Mouse (Mus musculus) Patski (cell line): ENCODE measurements around the gene Hoxa2. TPM values are rescaled to one million over a fixed set of nuclear protein-coding genes. Genes with fewer than 3 reads are reported as not detected.

ENCODE experiments used
- ATAC-seq: fragments of 100-300 bp; one replicate; pipeline ENCODE4 v1.8.0; 2021
- CTCF ChIA-PET: fragments of 350-600 bp; sonication (Branson Sonifier 250); formaldehyde crosslinking; loops from one replicate; lab custom pipeline; 2022; ENCODE audit warnings: inconsistent platforms; lab: Charles Lee
- POLR2A ChIA-PET: fragments of 350-600 bp; sonication (Branson Sonifier 250); formaldehyde crosslinking; loops from one replicate; lab custom pipeline; 2022; ENCODE audit warnings: antibody characterized with exemption, inconsistent platforms; lab: Charles Lee
- DNase-seq: peaks from one replicate; pipeline ENCODE4 v3.0.0-alpha.2; 2011; ENCODE audit warnings: low read depth, low spot score
- H3K27me3 ChIP-seq: fragments of 371-371 bp; one replicate; pipeline ENCODE4 v1.5.1; 2021
- CTCF ChIP-seq: fragments of 100-300 bp; IDR thresholded peaks from one replicate; pipeline ENCODE4 v1.5.1; 2021
- in situ Hi-C: fragments of 300-500 bp; cut with MboI; formaldehyde crosslinking; loops from 3 replicates; pipeline ENCODE4 v1.11.1; 2018; ENCODE audit warnings: low pct_unique_long_range_greater_than_20kb, mixed read lengths
- polyA plus RNA-seq: library from polyadenylated mRNA; unstranded; gene quantifications from one replicate; pipeline ENCODE4 v1.2.3, GENCODE M21; 2021

Gene Hoxa2
- polyA plus RNA-seq, 1 experiment from 2014 or later, result 2.8 TPM

DNA sequence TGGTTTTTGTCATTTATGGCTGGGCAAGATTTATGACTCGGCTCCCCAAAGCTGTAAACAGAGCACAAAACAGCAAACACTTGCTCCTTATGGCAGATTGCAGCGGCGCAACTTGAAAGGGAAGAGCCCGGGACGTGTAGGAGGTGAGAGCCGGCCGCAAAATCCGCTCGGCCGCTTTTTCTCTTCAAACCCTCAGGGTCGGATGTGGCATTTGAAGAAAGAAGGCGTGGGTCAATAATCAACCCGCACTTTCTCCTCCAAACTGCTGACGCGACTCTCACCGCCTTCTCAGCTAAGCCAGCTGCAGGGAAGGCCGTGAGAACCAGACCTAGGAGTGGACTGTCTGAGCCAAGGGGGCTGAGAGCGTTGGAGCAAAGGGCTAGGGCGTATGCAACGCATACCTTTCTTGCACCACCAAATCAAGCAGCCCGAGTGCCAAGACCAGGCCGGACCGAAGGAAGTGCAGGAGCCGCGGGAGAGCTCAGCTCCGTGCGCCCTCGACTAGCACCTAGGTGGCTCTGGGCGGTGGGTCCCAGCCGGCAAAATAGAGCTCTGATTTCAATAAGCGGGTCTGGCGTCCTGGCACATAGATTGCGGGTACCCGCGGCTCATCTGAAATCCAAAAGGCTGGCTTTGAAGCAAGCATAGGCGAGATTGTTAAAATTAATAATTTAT is 12.6 kb upstream of the Hoxa2 start, which contains the start of gene 5730596B20Rik:
5730596B20Rik (plus strand) TSS at position 438 of the 675 bp plus-strand sequence.
- in situ Hi-C loops, result loop anchor here (10.0 kb wide), 1 partner anchor 48 kb away; the partner anchor contains the start of gene Hoxa7
- H3K27me3 ChIP-seq, result no peaks in the 10 kb centered on the region
- ChIA-PET CTCF (interaction anchor here (0.8 to 1.8 kb wide), 11 partner anchors 15 to 69 kb away, joined by 3 to 6 read pairs (median 4); partner anchors contain the start of genes Hoxa11, Hoxa5 and Hoxa9), POLR2A (interaction anchor here (0.7 to 16.4 kb wide), 6 partner anchors 12 to 69 kb away, joined by 3 to 378 read pairs (median 5); partner anchors contain the start of genes Gm28308, Hoxa1, Hoxa10 and Hoxa11)
- DNase-seq (peak; percentile 80), ATAC-seq (peak; percentile 62)
- no peak for TF ChIP-seq CTCF

DNA sequence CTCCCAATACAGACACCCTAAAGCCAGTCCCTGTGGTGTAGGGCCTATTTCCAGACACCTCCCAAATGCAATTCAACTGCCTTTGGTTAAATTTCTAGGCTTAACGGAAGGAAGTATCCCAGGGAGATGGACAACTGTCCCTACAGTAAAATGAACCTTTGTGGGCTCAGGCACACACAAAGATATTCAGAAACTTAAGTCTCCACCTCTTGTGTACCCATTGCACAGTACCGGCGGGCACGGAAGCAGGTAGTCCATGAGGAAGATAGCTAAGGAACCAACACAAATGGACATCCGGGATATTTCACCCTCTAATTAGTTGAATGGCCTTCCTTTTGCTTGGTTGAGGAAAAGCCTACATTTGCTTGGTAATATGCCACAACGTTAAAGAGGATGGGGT is 11.8 kb upstream of the Hoxa2 start:
- no peak for ATAC-seq
- ChIA-PET CTCF (interaction anchor here (1.2 to 1.8 kb wide), 4 partner anchors 14 to 47 kb away, joined by 3 to 6 read pairs (median 5); partner anchors contain the start of gene Hoxa5), POLR2A (interaction anchor here (0.7 to 16.4 kb wide), 4 partner anchors 13 to 70 kb away, joined by 3 to 378 read pairs (median 8); partner anchors contain the start of genes Gm28308, Hoxa10, Hoxa11 and Hoxa3)
- no peak for DNase-seq
- no peaks in the 10 kb centered on the region for H3K27me3 ChIP-seq
- in situ Hi-C loops, result loop anchor here (10.0 kb wide), 1 partner anchor 48 kb away; the partner anchor contains the start of gene Hoxa7
- no peak for TF ChIP-seq CTCF

DNA sequence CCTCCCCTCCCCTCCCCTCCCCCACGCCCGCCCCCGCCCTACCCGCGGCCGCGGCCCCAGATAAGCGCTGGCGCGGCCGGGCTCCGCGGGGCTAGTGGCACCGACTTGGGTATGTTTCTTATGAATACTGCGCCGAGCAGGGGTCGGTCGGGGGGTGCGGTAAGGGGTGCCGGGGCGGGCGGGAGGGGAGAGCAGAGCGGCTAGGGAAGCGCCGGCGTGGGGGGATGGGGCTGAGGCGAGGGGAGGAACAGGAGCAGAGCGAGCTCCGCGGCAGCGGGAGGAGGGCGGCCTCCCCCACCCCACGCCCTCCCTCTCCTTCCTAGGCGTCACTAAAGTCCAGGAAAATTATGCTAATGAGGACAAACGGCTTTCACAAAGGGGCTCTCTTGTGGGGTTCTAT is 11.2 kb upstream of the Hoxa2 start:
- H3K27me3 ChIP-seq, result no peaks in the 10 kb centered on the region
- no peak for TF ChIP-seq CTCF
- POLR2A ChIA-PET, result interaction anchor here (1.3 to 16.4 kb wide), 3 partner anchors 13 to 49 kb away, joined by 3 to 378 read pairs (median 6); partner anchors contain the start of genes Gm28308, Hoxa10, Hoxa3 and Hoxa6
- CTCF ChIA-PET, result interaction anchor here (1.1 to 2.2 kb wide), 4 partner anchors 9 to 59 kb away, joined by 3 to 6 read pairs (median 4); partner anchors contain the start of gene Hoxa5
- ATAC-seq, result no peak
- no peak for DNase-seq
- in situ Hi-C loops, result loop anchor here (10.0 kb wide), 1 partner anchor 49 kb away; the partner anchor contains the start of gene Hoxa7

DNA sequence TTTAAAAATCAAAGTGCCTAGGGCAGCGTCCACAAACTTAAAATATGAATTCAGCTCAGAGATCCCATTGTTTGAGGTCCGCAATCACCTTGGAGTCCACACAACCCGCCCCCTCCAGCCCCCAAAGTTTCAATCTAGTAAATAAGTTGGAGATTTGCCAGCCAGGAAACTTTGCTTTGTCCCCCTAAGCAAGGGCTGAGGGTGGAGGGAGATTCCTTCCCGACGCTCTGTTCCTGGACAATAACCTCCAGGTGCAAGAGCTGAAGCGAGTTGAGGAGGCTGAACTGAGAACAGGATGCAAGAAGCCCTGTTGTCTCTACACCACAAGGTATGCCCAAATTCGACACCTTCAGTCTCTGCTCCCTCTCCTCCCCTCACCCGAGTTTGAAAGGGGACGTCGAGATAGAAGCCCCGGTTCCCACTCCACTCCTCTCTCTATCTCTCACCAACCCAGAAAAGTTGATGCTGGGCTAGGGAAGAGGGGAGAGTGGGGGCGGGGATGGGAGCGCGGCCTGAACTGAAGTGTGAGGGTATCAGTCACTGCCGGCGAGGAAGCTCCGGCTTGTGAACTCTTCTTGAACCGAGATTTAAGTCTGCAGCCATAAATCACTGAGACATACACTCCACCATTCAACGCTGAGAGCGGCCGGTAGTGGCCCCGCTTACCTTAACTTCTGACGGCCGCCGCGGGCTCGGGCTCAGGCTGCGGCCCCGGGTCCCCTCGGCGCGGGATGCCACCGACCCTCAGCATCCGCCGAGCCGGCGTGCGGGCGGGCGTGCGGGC is 10.5 kb upstream of the Hoxa2 start:
- DNase-seq (no peak), ATAC-seq (no peak)
- ChIA-PET CTCF (interaction anchor here (1.1 to 2.2 kb wide), 4 partner anchors 10 to 174 kb away, joined by 3 to 5 read pairs (median 4); partner anchors contain the start of genes Gm28308 and Hoxa3), POLR2A (interaction anchor here (1.4 to 16.4 kb wide), 3 partner anchors 8 to 49 kb away, joined by 4 to 378 read pairs (median 6); partner anchors contain the start of genes Gm28308, Hoxa10, Hoxa3 and Hoxa6)
- in situ Hi-C loops, result loop anchor here (10.0 kb wide), 1 partner anchor 50 kb away; the partner anchor contains the start of gene Hoxa7
- H3K27me3 ChIP-seq, result no peaks in the 10 kb centered on the region
- TF ChIP-seq CTCF, result no peak

DNA sequence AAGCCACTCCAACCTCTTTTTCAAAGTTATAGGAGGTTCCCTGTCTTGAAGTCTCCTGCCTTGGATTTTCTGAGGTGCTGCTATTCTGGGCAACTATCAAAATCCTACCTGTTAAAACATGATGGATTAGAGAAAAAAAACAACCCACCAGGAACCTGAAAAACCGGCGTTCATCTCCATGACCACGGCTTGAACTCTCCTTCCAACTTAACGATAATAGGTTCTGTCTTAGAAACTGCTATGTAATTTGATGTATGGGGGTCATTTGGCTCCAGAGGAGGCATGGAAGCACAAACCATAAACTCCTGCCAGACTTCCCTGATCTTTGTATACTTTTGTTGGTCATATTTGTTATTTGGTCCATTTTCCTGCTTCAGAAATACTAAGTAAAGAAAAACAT is 9.0 kb upstream of the Hoxa2 start:
- POLR2A ChIA-PET, result interaction anchor here (2.0 to 16.4 kb wide), 3 partner anchors 12 to 72 kb away, joined by 6 to 378 read pairs (median 8); partner anchors contain the start of genes Gm28308, Hoxa10, Hoxa11 and Hoxa3
- DNase-seq (no peak), ATAC-seq (no peak)
- in situ Hi-C loops, result loop anchor here (10.0 kb wide), 1 partner anchor 51 kb away; the partner anchor contains the start of gene Hoxa7
- CTCF ChIA-PET, result interaction anchor here (1.7 kb wide), 1 partner anchor 40 kb away, joined by 5 read pairs; the partner anchor contains the start of genes Gm28308 and Hoxa3
- H3K27me3 ChIP-seq, result no peaks in the 10 kb centered on the region
- TF ChIP-seq CTCF, result no peak

DNA sequence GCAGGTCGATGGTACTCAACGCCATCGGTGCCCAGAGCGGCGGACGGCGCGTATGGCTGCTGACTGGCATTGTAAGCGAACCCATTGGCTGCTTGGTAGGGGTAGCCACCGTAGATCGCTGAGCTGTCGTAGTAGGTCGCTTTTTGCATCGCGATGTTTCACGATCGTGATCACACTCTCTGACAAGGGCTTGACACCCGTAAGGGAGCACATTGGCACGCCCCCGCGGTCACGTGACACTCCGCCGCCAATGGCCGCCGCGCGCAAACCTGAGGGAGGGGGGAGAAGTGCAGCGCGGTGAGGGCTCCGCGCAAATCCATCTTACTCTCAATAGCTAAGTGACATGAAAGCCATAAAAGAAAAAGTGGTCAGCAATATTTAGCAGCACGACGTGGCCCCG is 7.9 kb upstream of the Hoxa2 start:
- in situ Hi-C loops, result loop anchor here (10.0 kb wide), 1 partner anchor 52 kb away; the partner anchor contains the start of gene Hoxa7
- POLR2A ChIA-PET, result interaction anchor here (0.8 to 16.4 kb wide), 5 partner anchors 11 to 73 kb away, joined by 3 to 378 read pairs (median 8); partner anchors contain the start of genes Gm28308, Hoxa10, Hoxa11 and Hoxa3
- no peaks in the 10 kb centered on the region for H3K27me3 ChIP-seq
- TF ChIP-seq CTCF, result no peak
- CTCF ChIA-PET, result interaction anchor here (1.1 to 1.8 kb wide), 2 partner anchors 9 to 11 kb away, joined by 4 to 6 read pairs; no protein-coding TSS in a partner anchor
- DNase-seq (no peak), ATAC-seq (peak; percentile 49)

DNA sequence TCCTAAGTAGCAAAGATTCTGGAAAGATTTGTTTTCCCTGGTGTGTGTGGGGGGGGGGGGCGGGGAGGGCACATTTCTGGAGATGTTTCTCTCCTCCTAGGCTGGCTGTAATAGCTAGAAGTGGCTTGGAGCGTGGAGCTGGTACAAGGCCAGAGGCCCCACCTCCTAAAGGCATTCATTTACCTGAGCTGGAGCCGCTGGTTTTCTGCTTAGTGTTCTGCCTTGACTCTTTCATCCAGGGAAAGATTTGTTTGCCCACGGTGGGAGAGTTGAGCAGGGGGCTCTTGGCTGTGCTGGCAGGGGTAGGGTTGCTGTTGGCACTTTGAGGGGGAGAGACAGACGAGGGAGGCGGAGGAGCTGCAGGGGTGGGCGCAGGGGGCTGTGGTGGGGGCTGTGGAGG is 7.3 kb upstream of the Hoxa2 start:
- TF ChIP-seq CTCF, result no peak
- POLR2A ChIA-PET, result interaction anchor here (1.4 to 16.4 kb wide), 4 partner anchors 10 to 73 kb away, joined by 7 to 378 read pairs (median 12); partner anchors contain the start of genes Gm28308, Hoxa10, Hoxa11 and Hoxa3
- H3K27me3 ChIP-seq, result no peaks in the 10 kb centered on the region
- ATAC-seq (no peak), DNase-seq (no peak)
- in situ Hi-C loops, result loop anchor here (10.0 kb wide), 1 partner anchor 53 kb away; the partner anchor contains the start of gene Hoxa7
- CTCF ChIA-PET, result interaction anchor here (1.1 to 1.8 kb wide), 2 partner anchors 9 to 10 kb away, joined by 4 to 6 read pairs; no protein-coding TSS in a partner anchor

DNA sequence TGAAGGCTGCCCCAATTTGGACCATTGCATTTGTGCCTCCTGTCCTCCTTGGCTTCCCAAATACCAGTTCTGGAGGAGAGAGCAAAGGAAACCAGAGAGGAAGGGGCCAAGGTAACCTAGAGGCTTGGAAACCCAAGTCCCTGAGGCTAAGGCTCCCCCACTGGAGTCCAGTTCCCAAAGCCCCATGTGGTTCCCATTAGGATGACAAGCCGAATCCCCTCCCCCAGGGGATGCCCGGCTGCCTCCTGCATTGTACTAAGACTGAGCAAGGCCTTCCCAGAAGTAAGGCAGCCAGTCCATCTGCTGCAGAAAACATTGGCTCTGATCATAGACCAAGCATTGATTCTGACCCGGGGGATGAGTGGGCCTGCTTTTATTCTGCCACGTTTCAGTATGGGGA is 6.7 kb upstream of the Hoxa2 start:
- no peak for TF ChIP-seq CTCF
- DNase-seq (no peak), ATAC-seq (no peak)
- in situ Hi-C loops, result loop anchor here (10.0 kb wide), 1 partner anchor 53 kb away; the partner anchor contains the start of gene Hoxa7
- CTCF ChIA-PET, result interaction anchor here (0.7 to 1.8 kb wide), 2 partner anchors 9 to 10 kb away, joined by 3 to 6 read pairs; no protein-coding TSS in a partner anchor
- POLR2A ChIA-PET, result interaction anchor here (2.9 to 16.4 kb wide), 2 partner anchors 10 to 53 kb away, joined by 16 to 378 read pairs; partner anchors contain the start of genes Gm28308, Hoxa10, Hoxa3 and Hoxa6
- H3K27me3 ChIP-seq, result no peaks in the 10 kb centered on the region

DNA sequence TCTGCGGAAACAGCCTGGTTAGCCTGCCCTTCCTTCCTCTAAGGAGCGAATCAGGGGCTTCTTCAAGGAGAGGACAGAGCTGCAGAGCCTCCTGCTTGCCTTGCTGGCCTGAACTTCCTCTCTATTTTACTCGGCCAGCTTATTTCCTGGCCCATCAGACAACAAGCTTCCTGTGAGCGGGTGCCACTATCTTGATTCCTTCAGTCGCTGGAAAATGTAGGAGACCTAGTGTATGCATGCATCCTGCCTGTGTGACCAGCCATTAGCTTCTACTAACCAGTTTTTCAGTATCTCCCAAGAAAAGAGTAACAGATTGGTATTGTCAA is 6.2 kb upstream of the Hoxa2 start:
- ChIA-PET POLR2A (interaction anchor here (2.9 to 16.4 kb wide), 2 partner anchors 9 to 54 kb away, joined by 16 to 378 read pairs; partner anchors contain the start of genes Gm28308, Hoxa10, Hoxa3 and Hoxa6), CTCF (interaction anchor here (0.7 kb wide), 1 partner anchor 8 kb away, joined by 3 read pairs; no protein-coding TSS in a partner anchor)
- in situ Hi-C loops, result loop anchor here (10.0 kb wide), 1 partner anchor 54 kb away; the partner anchor contains the start of gene Hoxa7
- H3K27me3 ChIP-seq, result no peaks in the 10 kb centered on the region
- no peak for TF ChIP-seq CTCF
- ATAC-seq (no peak), DNase-seq (no peak)
